Mouse (Mus musculus): ENCODE measurements around the gene Iqschfp.

Gene Iqschfp

GRCm38 (mm10) chr3:68203934-68204467, 312.0 kb downstream of the Iqschfp start:
- DNase-seq (ENCODE audit: low spot score): no peak

- no peak for DNase-seq (ENCODE audit: low spot score)
Observed at GRCm38 (mm10) chr3:68210422-68210821, 318.4 kb downstream of the Iqschfp start.

- DNase-seq (ENCODE audit: low spot score): no peak
Observed at GRCm38 (mm10) chr3:68221452-68221851, 329.4 kb downstream of the Iqschfp start.

- no peak for DNase-seq (ENCODE audit: low spot score)
Observed at GRCm38 (mm10) chr3:68239887-68240286, 347.9 kb downstream of the Iqschfp start.

GRCm38 (mm10) chr3:68243239-68243638, 351.2 kb downstream of the Iqschfp start:
- no peak for DNase-seq (ENCODE audit: low spot score)

GRCm38 (mm10) chr3:68246154-68246553, 354.1 kb downstream of the Iqschfp start:
- DNase-seq (ENCODE audit: low spot score): no peak

GRCm38 (mm10) chr3:68250589-68250988, 358.6 kb downstream of the Iqschfp start:
- no peak for DNase-seq (ENCODE audit: low spot score)

- no peak for DNase-seq (ENCODE audit: low spot score)
Observed at GRCm38 (mm10) chr3:68252335-68252734, 360.3 kb downstream of the Iqschfp start.

GRCm38 (mm10) chr3:68262304-68262703, 370.3 kb downstream of the Iqschfp start:
- no peak for DNase-seq (ENCODE audit: low spot score)

GRCm38 (mm10) chr3:68267905-68268304, 375.9 kb downstream of the Iqschfp start:
- DNase-seq (ENCODE audit: low spot score): no peak

GRCm38 (mm10) chr3:68269251-68269650, 377.2 kb downstream of the Iqschfp start:
- no peak for DNase-seq (ENCODE audit: low spot score)

GRCm38 (mm10) chr3:68270246-68270645, 378.2 kb downstream of the Iqschfp start:
- no peak for DNase-seq (ENCODE audit: low spot score)

- no peak for DNase-seq (ENCODE audit: low spot score)
Observed at GRCm38 (mm10) chr3:68271457-68271856, 379.4 kb downstream of the Iqschfp start.

GRCm38 (mm10) chr3:68271881-68272280, 379.8 kb downstream of the Iqschfp start:
- DNase-seq (ENCODE audit: low spot score): no peak

GRCm38 (mm10) chr3:68282844-68283594, 391.0 kb downstream of the Iqschfp start:
- no peak for DNase-seq (ENCODE audit: low spot score)

- no peak for DNase-seq (ENCODE audit: low spot score)
Observed at GRCm38 (mm10) chr3:68283595-68283991, 391.6 kb downstream of the Iqschfp start.

GRCm38 (mm10) chr3:68284500-68284899, 392.5 kb downstream of the Iqschfp start:
- no peak for DNase-seq (ENCODE audit: low spot score)

GRCm38 (mm10) chr3:68296752-68297151, 404.7 kb downstream of the Iqschfp start:
- DNase-seq (ENCODE audit: low spot score): no peak

- no peak for DNase-seq (ENCODE audit: low spot score)
Observed at GRCm38 (mm10) chr3:68305647-68306046, 413.6 kb downstream of the Iqschfp start.

GRCm38 (mm10) chr3:68306726-68307125, 414.7 kb downstream of the Iqschfp start:
- DNase-seq (ENCODE audit: low spot score): no peak

- DNase-seq (ENCODE audit: low spot score): no peak
Observed at GRCm38 (mm10) chr3:68325575-68325974, 433.5 kb downstream of the Iqschfp start.

GRCm38 (mm10) chr3:68332515-68332914, 440.5 kb downstream of the Iqschfp start:
- DNase-seq (ENCODE audit: low spot score): no peak

- DNase-seq (ENCODE audit: low spot score): no peak
Observed at GRCm38 (mm10) chr3:68335501-68335900, 443.5 kb downstream of the Iqschfp start.

GRCm38 (mm10) chr3:68350624-68351023, 458.6 kb downstream of the Iqschfp start:
- no peak for DNase-seq (ENCODE audit: low spot score)

Measured in ovary, postnatal 10 days (tissue).